Mouse (Mus musculus): ENCODE measurements at regions not wholly inside any gene's neighbourhood (a gene's known extent, or its start where the extent isn't known, plus 50 kb on each side); places are given as distances from the start of the nearest gene placed in this dataset.

GRCm38 (mm10) chr3:142976519-142977394 is 95.0 kb upstream of the Pkn2 start:
- no peak for DNase-seq (ENCODE audit: low read depth, low spot score)
- TF ChIP-seq UBTF (IDR thresholded peaks at IDR 0.05; ENCODE audit: borderline replicate concordance, insufficient read depth, low read depth, low read length) (no peak), SIN3A (IDR thresholded peaks at IDR 0.05; ENCODE audit: low read length) (no peak), CTCF (IDR thresholded peaks at IDR 0.05 in 2 of 3, conservative IDR thresholded peaks at IDR 0.05 in 1 of 3; ENCODE audit: control insufficient read depth in 1 of 3, insufficient read depth in 1 of 3, low read depth in 2 of 3, low read length in 3 of 3, poor library complexity in 1 of 3, severe bottlenecking in 1 of 3) (no peak), MYB (IDR thresholded peaks at IDR 0.05; ENCODE audit: low read depth, low read length) (no peak), NRF1 (IDR thresholded peaks at IDR 0.05; ENCODE audit: insufficient read depth, low read depth, low read length, poor library complexity, severe bottlenecking) (no peak), RCOR1 (IDR thresholded peaks at IDR 0.05; ENCODE audit: low read depth, low read length) (no peak), MAX (IDR thresholded peaks at IDR 0.05; ENCODE audit: low read length) (no peak), POLR2AphosphoS2 (IDR thresholded peaks at IDR 0.05; ENCODE audit: low read length) (no peak), GATA1 (IDR thresholded peaks at IDR 0.05; ENCODE audit: low read depth, low read length) (no peak), EP300 (IDR thresholded peaks at IDR 0.05; ENCODE audit: low read depth in 1 of 2, low read length in 2 of 2) (no peak), NELFE (IDR thresholded peaks at IDR 0.05; ENCODE audit: low read depth, low read length) (no peak)
- Histone ChIP-seq H3K36me3 (ENCODE audit: control insufficient read depth in 1 of 2, insufficient read depth in 2 of 2, low read length in 2 of 2) (no peaks in the 10 kb centered on the region), H3K4me1 (ENCODE audit: control insufficient read depth in 1 of 2, insufficient read depth in 2 of 2, low read length in 2 of 2) (no peaks in the 10 kb centered on the region), H3K27me3 (ENCODE audit: control insufficient read depth in 1 of 2, insufficient read depth in 2 of 2, low read length in 2 of 2) (no peaks in the 10 kb centered on the region; a peak in 1 of 4 replicates), H3K27ac (ENCODE audit: control insufficient read depth, low read depth, low read length) (no peak overlapping the region), H3K79me2 (ENCODE audit: control insufficient read depth, insufficient read depth, low read length, poor library complexity) (no peaks in the 10 kb centered on the region), H3K4me3 (ENCODE audit: control insufficient read depth in 1 of 2, insufficient read depth in 1 of 2, low read depth in 2 of 2, low read length in 2 of 2) (no peak overlapping the region), H3K9ac (ENCODE audit: control insufficient read depth, low read depth, low read length, poor library complexity, severe bottlenecking) (no peak overlapping the region), H3K9me3 (replicated peaks; ENCODE audit: insufficient read depth, low read length) (no peaks in the 10 kb centered on the region)

DNA sequence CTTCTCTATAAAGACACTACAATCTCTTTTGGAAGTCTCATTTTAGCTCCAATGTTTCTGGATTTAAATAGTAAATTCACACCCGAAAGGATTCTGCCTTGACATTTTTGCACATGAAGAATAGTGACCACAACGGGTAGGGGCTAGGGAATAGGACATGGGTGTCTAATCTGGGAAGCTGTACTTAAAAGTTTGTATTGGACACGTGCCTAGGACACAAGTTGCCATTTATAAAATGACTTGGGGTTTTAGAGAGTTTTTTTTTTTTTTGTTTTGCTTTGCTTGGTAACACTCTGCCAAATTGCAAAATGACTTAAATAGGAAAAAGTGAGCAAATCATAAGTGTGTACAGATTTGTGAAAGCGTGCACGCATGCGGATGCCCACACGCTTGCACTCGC is 93.8 kb upstream of the Pkn2 start:
- Histone ChIP-seq H3K9ac (ENCODE audit: control insufficient read depth, low read depth, low read length, poor library complexity, severe bottlenecking) (no peak overlapping the region), H3K36me3 (ENCODE audit: control insufficient read depth in 1 of 2, insufficient read depth in 2 of 2, low read length in 2 of 2) (no peaks in the 10 kb centered on the region), H3K79me2 (ENCODE audit: control insufficient read depth, insufficient read depth, low read length, poor library complexity) (no peaks in the 10 kb centered on the region), H3K9me3 (replicated peaks; ENCODE audit: insufficient read depth, low read length) (no peaks in the 10 kb centered on the region), H3K4me3 (ENCODE audit: control insufficient read depth in 1 of 2, insufficient read depth in 1 of 2, low read depth in 2 of 2, low read length in 2 of 2) (no peak overlapping the region), H3K4me1 (ENCODE audit: control insufficient read depth in 1 of 2, insufficient read depth in 2 of 2, low read length in 2 of 2) (no peaks in the 10 kb centered on the region), H3K27me3 (ENCODE audit: control insufficient read depth in 1 of 2, insufficient read depth in 2 of 2, low read length in 2 of 2) (no peaks in the 10 kb centered on the region; a peak in 1 of 4 replicates), H3K27ac (ENCODE audit: control insufficient read depth, low read depth, low read length) (no peak overlapping the region)
- no peak for DNase-seq (ENCODE audit: low read depth, low spot score)
- TF ChIP-seq POLR2AphosphoS2 (IDR thresholded peaks at IDR 0.05; ENCODE audit: low read length) = no peak
- TF ChIP-seq MXI1 (IDR thresholded peaks at IDR 0.05; ENCODE audit: low read depth, low read length) = no peak
- no peak for TF ChIP-seq TAL1 (IDR thresholded peaks at IDR 0.05; ENCODE audit: low read length)
- TF ChIP-seq ELF1 (IDR thresholded peaks at IDR 0.05; ENCODE audit: low read depth, low read length) = no peak
- TF ChIP-seq NRF1 (IDR thresholded peaks at IDR 0.05; ENCODE audit: insufficient read depth, low read depth, low read length, poor library complexity, severe bottlenecking) = no peak
- TF ChIP-seq MYC (IDR thresholded peaks at IDR 0.05; ENCODE audit: low read depth, low read length) = no peak
- TF ChIP-seq RCOR1 (IDR thresholded peaks at IDR 0.05; ENCODE audit: low read depth, low read length) = no peak
- no peak for TF ChIP-seq CHD2 (IDR thresholded peaks at IDR 0.05; ENCODE audit: low read length)
- TF ChIP-seq MEF2A (IDR thresholded peaks at IDR 0.05; ENCODE audit: extremely low read depth, insufficient replicate concordance, low read depth, low read length, poor library complexity, severe bottlenecking) = no peak
- TF ChIP-seq MYB (IDR thresholded peaks at IDR 0.05; ENCODE audit: low read depth, low read length) = no peak
- no peak for TF ChIP-seq TBP (IDR thresholded peaks at IDR 0.05; ENCODE audit: low read depth, low read length)
- TF ChIP-seq ZKSCAN1 (IDR thresholded peaks at IDR 0.05; ENCODE audit: low read depth, low read length) = no peak
- no peak for TF ChIP-seq CHD1 (IDR thresholded peaks at IDR 0.05; ENCODE audit: low read depth, low read length)
- no peak for TF ChIP-seq E2F4 (IDR thresholded peaks at IDR 0.05; ENCODE audit: borderline replicate concordance, low read depth, low read length)
- TF ChIP-seq TCF12 (IDR thresholded peaks at IDR 0.05; ENCODE audit: low read depth, low read length) = no peak
- TF ChIP-seq POLR2AphosphoS5 (IDR thresholded peaks at IDR 0.05; ENCODE audit: borderline replicate concordance, low read depth, low read length) = no peak
- no peak for TF ChIP-seq MAZ (IDR thresholded peaks at IDR 0.05; ENCODE audit: low read depth, low read length)
- TF ChIP-seq ZMIZ1 (IDR thresholded peaks at IDR 0.05; ENCODE audit: low read depth, low read length) = no peak
